Mouse (Mus musculus): ENCODE measurements around the gene Aldh9a1.
A peak's percentile ranks its signal among the peaks of the same experiment; 100 is the strongest.

GRCm38 (mm10) chr1:167307674-167308073 lies 42.1 kb upstream of the Aldh9a1 start:
- TF ChIP-seq POLR2A (IDR thresholded peaks at IDR 0.05; ENCODE audit: insufficient read length, low read depth) (peak; percentile 17), TCF12 (IDR thresholded peaks at IDR 0.05; ENCODE audit: insufficient read depth, poor library complexity, severe bottlenecking) (no peak), USF1 (IDR thresholded peaks at IDR 0.05; ENCODE audit: low read depth) (no peak), POLR2AphosphoS2 (IDR thresholded peaks at IDR 0.05; ENCODE audit: insufficient read length, low read depth) (no peak)
